Mouse (Mus musculus): ENCODE measurements at regions not wholly inside any gene's neighbourhood (a gene's known extent, or its start where the extent isn't known, plus 50 kb on each side); places are given as distances from the start of the nearest gene placed in this dataset.

DNA sequence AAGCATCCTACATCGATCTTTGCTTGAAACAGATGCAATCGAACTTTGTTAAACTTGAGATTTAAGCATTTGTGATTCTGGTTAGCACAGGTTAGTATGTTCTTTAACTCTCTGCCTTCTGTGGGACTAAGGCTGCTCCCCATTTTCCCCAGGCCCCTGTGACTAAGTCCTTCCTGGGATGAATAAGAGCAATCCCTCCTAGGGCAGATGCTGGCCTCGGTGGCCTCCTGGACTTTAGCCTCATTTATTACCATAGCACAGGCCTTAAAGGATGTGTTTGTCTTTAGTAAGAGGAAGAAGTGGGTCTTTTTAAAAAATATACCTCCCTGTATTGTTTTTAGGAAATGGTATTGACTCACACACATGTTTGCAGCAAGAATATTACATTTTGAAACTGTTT lies 599.9 kb downstream of the Dok5 start:
- TF ChIP-seq CTCF (conservative IDR thresholded peaks at IDR 0.05; ENCODE audit: low read length) = no peak
- no peak for TF ChIP-seq NANOG (IDR thresholded peaks at IDR 0.05; ENCODE audit: borderline replicate concordance, low read length)
- no peak for TF ChIP-seq POU5F1 (IDR thresholded peaks at IDR 0.05; ENCODE audit: borderline replicate concordance, low read length)
